Mouse (Mus musculus) small intestine, adult 2 months (tissue): ENCODE results near the gene Pla2g1b.

Source experiments
- CTCF ChIP-seq: fragments of 200-500 bp; IDR thresholded peaks from 2 replicates; pipeline ENCODE4 v1.5.1; 2012; ENCODE audit warnings: low read depth, mild to moderate bottlenecking, control low read depth, inconsistent platforms, low read length, moderate library complexity, mixed read lengths; ENCODE audit not compliant: insufficient replicate concordance, insufficient read length; ENCODE audit errors: extremely low read depth
- POLR2A ChIP-seq: fragments of 200-500 bp; IDR thresholded peaks from 2 replicates; pipeline ENCODE4 v1.6.1; 2012; ENCODE audit warnings: low read depth, mild to moderate bottlenecking, control low read depth, inconsistent platforms, low read length, moderate library complexity

GRCm38 (mm10) chr5:115503035-115503434, 37.0 kb downstream of the Pla2g1b start:
- TF ChIP-seq CTCF = no peak
- no peak for TF ChIP-seq POLR2A
